Mouse (Mus musculus): ENCODE measurements around the gene Lypd1. TPM values are rescaled to one million over a fixed set of nuclear protein-coding genes. Genes with fewer than 3 reads are reported as not detected.

Gene Lypd1
- 1.0 and 1.3 TPM in 2 replicates for polyA plus RNA-seq (2014; fragmentation: Nextera tagmentation; extraction: Ambion mirVana)

- DNase-seq (ENCODE audit: low spot score) (peak; percentile 54), ATAC-seq (replicated peaks; ENCODE audit: low FRiP score, low TSS enrichment, low read depth) (no peak)
- Histone ChIP-seq H3K4me3 (ENCODE audit: low read depth, low read length) (peak within 1 kb of the TSS; percentile 45), H3K27ac (ENCODE audit: low read depth) (no peak within 1 kb of the TSS), H3K36me3 (ENCODE audit: control insufficient read depth, insufficient read depth, low read length) (no peaks in the 10 kb centered on the region), H3K9me3 (ENCODE audit: control insufficient read depth, low read length) (no peaks in the 10 kb centered on the region), H3K4me1 (replicated peaks; ENCODE audit: control insufficient read depth, insufficient read depth, low read length) (peaks cover 12% of the 10 kb centered on the region), H3K4me2 (ENCODE audit: low read length) (peak within 1 kb of the TSS; percentile 88), H3K27me3 (replicated peaks; ENCODE audit: control insufficient read depth, insufficient read depth, low read length) (peaks cover 46% of the 10 kb centered on the region), H3K9ac (ENCODE audit: low read length) (no peak within 1 kb of the TSS)
- WGBS = 6% methylated on average over 30 of the region's 30 CpGs
These were observed at the start of gene Lypd1 for GRCm38 (mm10) chr1:125912601-125913600. Lypd1 (minus strand) TSS chr1:125913101.

GRCm38 (mm10) chr1:125951026-125951425 lies 38.1 kb upstream of the Lypd1 start:
- Histone ChIP-seq H3K4me2 (ENCODE audit: low read length) (no peak overlapping the region), H3K4me1 (replicated peaks; ENCODE audit: control insufficient read depth, insufficient read depth, low read length) (no peaks in the 10 kb centered on the region), H3K4me3 (ENCODE audit: low read depth, low read length) (no peak overlapping the region), H3K27ac (ENCODE audit: low read depth) (no peak overlapping the region), H3K27me3 (replicated peaks; ENCODE audit: control insufficient read depth, insufficient read depth, low read length) (no peaks in the 10 kb centered on the region), H3K36me3 (ENCODE audit: control insufficient read depth, insufficient read depth, low read length) (no peaks in the 10 kb centered on the region), H3K9ac (ENCODE audit: low read length) (no peak overlapping the region), H3K9me3 (ENCODE audit: control insufficient read depth, low read length) (no peaks in the 10 kb centered on the region)
- no peak for DNase-seq (ENCODE audit: low spot score)
- 86% methylated on average over 3 of the region's 3 CpGs for WGBS
- no peak for ATAC-seq (replicated peaks; ENCODE audit: low FRiP score, low TSS enrichment, low read depth)

- no peak overlapping the region for H3K4me2 ChIP-seq (ENCODE audit: low read length)
- H3K36me3 ChIP-seq (ENCODE audit: control insufficient read depth, insufficient read depth, low read length) = no peaks in the 10 kb centered on the region
- no peak overlapping the region for H3K9ac ChIP-seq (ENCODE audit: low read length)
- H3K27me3 ChIP-seq (replicated peaks; ENCODE audit: control insufficient read depth, insufficient read depth, low read length) = no peaks in the 10 kb centered on the region
- H3K9me3 ChIP-seq (ENCODE audit: control insufficient read depth, low read length) = no peaks in the 10 kb centered on the region
- H3K4me1 ChIP-seq (replicated peaks; ENCODE audit: control insufficient read depth, insufficient read depth, low read length) = no peaks in the 10 kb centered on the region
- no peak overlapping the region for H3K27ac ChIP-seq (ENCODE audit: low read depth)
- DNase-seq (ENCODE audit: low spot score) = no peak
- H3K4me3 ChIP-seq (ENCODE audit: low read depth, low read length) = no peak overlapping the region
- WGBS = 60% methylated on average over 6 of the region's 6 CpGs
- no peak for ATAC-seq (replicated peaks; ENCODE audit: low FRiP score, low TSS enrichment, low read depth)
These were observed 36.2 kb upstream of the Lypd1 start for GRCm38 (mm10) chr1:125949076-125949475.

GRCm38 (mm10) chr1:125945136-125945535 lies 32.2 kb upstream of the Lypd1 start:
- H3K27me3 ChIP-seq (replicated peaks; ENCODE audit: control insufficient read depth, insufficient read depth, low read length) = no peaks in the 10 kb centered on the region
- 33% methylated on average over 9 of the region's 9 CpGs for WGBS
- H3K9ac ChIP-seq (ENCODE audit: low read length) = no peak overlapping the region
- no peak overlapping the region for H3K4me2 ChIP-seq (ENCODE audit: low read length)
- H3K4me1 ChIP-seq (replicated peaks; ENCODE audit: control insufficient read depth, insufficient read depth, low read length) = no peaks in the 10 kb centered on the region
- no peak for DNase-seq (ENCODE audit: low spot score)
- no peaks in the 10 kb centered on the region for H3K36me3 ChIP-seq (ENCODE audit: control insufficient read depth, insufficient read depth, low read length)
- H3K27ac ChIP-seq (ENCODE audit: low read depth) = no peak overlapping the region
- H3K9me3 ChIP-seq (ENCODE audit: control insufficient read depth, low read length) = no peaks in the 10 kb centered on the region
- no peak for ATAC-seq (replicated peaks; ENCODE audit: low FRiP score, low TSS enrichment, low read depth)
- H3K4me3 ChIP-seq (ENCODE audit: low read depth, low read length) = no peak overlapping the region

GRCm38 (mm10) chr1:125943305-125943704 lies 30.4 kb upstream of the Lypd1 start:
- DNase-seq (ENCODE audit: low spot score) (no peak), ATAC-seq (replicated peaks; ENCODE audit: low FRiP score, low TSS enrichment, low read depth) (no peak)
- no peaks in the 10 kb centered on the region for H3K9me3 ChIP-seq (ENCODE audit: control insufficient read depth, low read length)
- no peaks in the 10 kb centered on the region for H3K27me3 ChIP-seq (replicated peaks; ENCODE audit: control insufficient read depth, insufficient read depth, low read length)
- no peaks in the 10 kb centered on the region for H3K36me3 ChIP-seq (ENCODE audit: control insufficient read depth, insufficient read depth, low read length)
- H3K4me2 ChIP-seq (ENCODE audit: low read length) = no peak overlapping the region
- no peak overlapping the region for H3K4me3 ChIP-seq (ENCODE audit: low read depth, low read length)
- no peak overlapping the region for H3K9ac ChIP-seq (ENCODE audit: low read length)
- WGBS = 61% methylated on average over 1 of the region's 1 CpGs
- no peak overlapping the region for H3K27ac ChIP-seq (ENCODE audit: low read depth)
- H3K4me1 ChIP-seq (replicated peaks; ENCODE audit: control insufficient read depth, insufficient read depth, low read length) = no peaks in the 10 kb centered on the region

- ATAC-seq (replicated peaks; ENCODE audit: low FRiP score, low TSS enrichment, low read depth) = no peak
- Histone ChIP-seq H3K4me2 (ENCODE audit: low read length) (no peak overlapping the region), H3K9me3 (ENCODE audit: control insufficient read depth, low read length) (no peaks in the 10 kb centered on the region), H3K36me3 (ENCODE audit: control insufficient read depth, insufficient read depth, low read length) (no peaks in the 10 kb centered on the region), H3K27ac (ENCODE audit: low read depth) (no peak overlapping the region), H3K27me3 (replicated peaks; ENCODE audit: control insufficient read depth, insufficient read depth, low read length) (no peaks in the 10 kb centered on the region), H3K4me3 (ENCODE audit: low read depth, low read length) (no peak overlapping the region), H3K4me1 (replicated peaks; ENCODE audit: control insufficient read depth, insufficient read depth, low read length) (no peaks in the 10 kb centered on the region), H3K9ac (ENCODE audit: low read length) (no peak overlapping the region)
- no peak for DNase-seq (ENCODE audit: low spot score)
- 93% methylated on average over 10 of the region's 10 CpGs for WGBS
These were observed 12.6 kb upstream of the Lypd1 start for GRCm38 (mm10) chr1:125925486-125925885.

- Histone ChIP-seq H3K4me3 (ENCODE audit: low read depth, low read length) (no peak overlapping the region), H3K9me3 (ENCODE audit: control insufficient read depth, low read length) (peaks cover 8% of the 10 kb centered on the region; the same call in 1 of the 2 replicates), H3K36me3 (ENCODE audit: control insufficient read depth, insufficient read depth, low read length) (no peaks in the 10 kb centered on the region), H3K4me2 (ENCODE audit: low read length) (no peak overlapping the region), H3K27ac (ENCODE audit: low read depth) (no peak overlapping the region), H3K4me1 (replicated peaks; ENCODE audit: control insufficient read depth, insufficient read depth, low read length) (no peaks in the 10 kb centered on the region), H3K27me3 (replicated peaks; ENCODE audit: control insufficient read depth, insufficient read depth, low read length) (no peaks in the 10 kb centered on the region), H3K9ac (ENCODE audit: low read length) (no peak overlapping the region)
- WGBS = 65% methylated on average over 2 of the region's 2 CpGs
- DNase-seq (ENCODE audit: low spot score) = no peak
- ATAC-seq (replicated peaks; ENCODE audit: low FRiP score, low TSS enrichment, low read depth) = no peak
These were observed 10.2 kb upstream of the Lypd1 start for GRCm38 (mm10) chr1:125923062-125923461.

- no peak overlapping the region for H3K9ac ChIP-seq (ENCODE audit: low read length)
- DNase-seq (ENCODE audit: low spot score) = no peak
- no peak for ATAC-seq (replicated peaks; ENCODE audit: low FRiP score, low TSS enrichment, low read depth)
- no peaks in the 10 kb centered on the region for H3K4me1 ChIP-seq (replicated peaks; ENCODE audit: control insufficient read depth, insufficient read depth, low read length)
- H3K27me3 ChIP-seq (replicated peaks; ENCODE audit: control insufficient read depth, insufficient read depth, low read length) = no peaks in the 10 kb centered on the region
- no peak overlapping the region for H3K27ac ChIP-seq (ENCODE audit: low read depth)
- no peak overlapping the region for H3K4me3 ChIP-seq (ENCODE audit: low read depth, low read length)
- WGBS = 85% methylated on average over 3 of the region's 3 CpGs
- H3K9me3 ChIP-seq (ENCODE audit: control insufficient read depth, low read length) = peaks cover 8% of the 10 kb centered on the region; the same call in 1 of the 2 replicates
- H3K4me2 ChIP-seq (ENCODE audit: low read length) = no peak overlapping the region
- no peaks in the 10 kb centered on the region for H3K36me3 ChIP-seq (ENCODE audit: control insufficient read depth, insufficient read depth, low read length)
These were observed 7.8 kb upstream of the Lypd1 start for GRCm38 (mm10) chr1:125920696-125921095.
